Mouse (Mus musculus): ENCODE data around the gene Spindoc.

- TF ChIP-seq CTCF (IDR thresholded peaks at IDR 0.05; ENCODE audit: borderline replicate concordance, insufficient read depth, low read length): no peak
- TF ChIP-seq POLR2A (IDR thresholded peaks at IDR 0.05; ENCODE audit: low read depth, low read length): no peak
These were observed 38.2 kb upstream of the Spindoc start for GRCm38 (mm10) chr19:7420841-7421601.

All from embryonic fibroblast, embryonic 13.5 days (primary cell).